In the genomic region with DNA sequence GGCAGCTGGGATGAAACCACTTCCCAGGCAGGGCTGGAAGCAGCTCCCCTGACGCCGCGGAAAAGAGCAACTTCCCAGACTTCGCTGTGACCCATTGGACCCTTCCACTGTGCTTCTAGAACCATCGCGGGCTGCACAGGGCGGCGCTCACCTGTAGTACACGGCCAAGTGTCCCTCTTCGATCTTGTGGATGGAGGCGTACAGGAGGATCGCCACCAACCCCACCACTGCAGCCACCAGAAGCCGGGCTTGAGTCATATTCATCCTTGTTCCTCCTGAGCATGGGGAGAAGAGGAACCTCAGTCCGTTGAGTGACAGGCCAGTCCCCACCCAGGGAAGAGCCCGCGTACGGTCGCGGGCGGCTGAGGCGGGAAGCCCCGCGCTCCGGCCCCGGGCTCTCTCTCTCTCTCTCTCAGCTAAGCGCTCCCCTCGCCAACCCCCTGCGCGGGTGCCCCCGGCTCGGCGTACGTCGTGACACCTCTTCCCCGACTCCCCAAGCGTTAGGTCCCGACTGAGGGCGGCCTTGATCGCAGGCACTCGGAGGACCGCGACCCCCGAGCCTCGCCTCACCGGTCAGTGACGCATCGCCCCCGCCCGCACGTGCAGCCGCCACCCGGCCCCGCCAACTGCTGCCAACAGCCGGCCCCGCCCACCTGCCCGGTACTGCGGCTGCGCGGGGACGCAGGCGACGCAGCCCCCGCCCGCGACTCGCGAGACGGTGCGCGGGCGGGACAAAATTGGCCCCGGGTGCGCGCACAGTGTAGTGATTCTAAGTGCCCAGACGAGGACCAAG, we compare ENCODE assay signal across 8 mouse cellular contexts. TPM values are rescaled to one million over a fixed set of nuclear protein-coding genes. Genes with fewer than 3 reads are reported as not detected.
A peak's percentile ranks its signal among the peaks of the same experiment; 100 is the strongest.
DNase-seq lines count a peak whose midpoint lies in the region; ATAC-seq and TF ChIP-seq lines count a peak whose summit lies in the region.

A gene (minus strand): TSS at position 665 of the 793 bp plus-strand sequence.

- peak within 1 kb of the TSS; percentile 99 for H3K4me2 ChIP-seq in forebrain, embryonic 11.5 days (ENCODE audit: low read depth, low read length, severe bottlenecking)
- peak within 1 kb of the TSS; percentile 91 for H3K4me2 ChIP-seq in heart, embryonic 16.5 days (ENCODE audit: low read depth, low read length)
- peak within 1 kb of the TSS; percentile 78 for H3K4me2 ChIP-seq in liver, embryonic 14.5 days (ENCODE audit: low read depth)
- peak within 1 kb of the TSS; percentile 87 for H3K4me2 ChIP-seq in stomach, embryonic 15.5 days

- peaks cover 12% of the 10 kb centered on the region for H3K27me3 ChIP-seq in E14TG2a.4 (ENCODE audit: insufficient read depth, low read length)
- H3K27me3 ChIP-seq in forebrain, embryonic 11.5 days (ENCODE audit: control insufficient read depth, insufficient read depth, low read length), result no peaks in the 10 kb centered on the region
- no peaks in the 10 kb centered on the region for H3K27me3 ChIP-seq in heart, embryonic 16.5 days (ENCODE audit: control insufficient read depth, insufficient read depth, low read length)
- no peaks in the 10 kb centered on the region for H3K27me3 ChIP-seq in liver, embryonic 14.5 days (ENCODE audit: control insufficient read depth, insufficient read depth, low read length)
- H3K27me3 ChIP-seq in stomach, embryonic 15.5 days (replicated peaks), result no peaks in the 10 kb centered on the region

- peak within 1 kb of the TSS; percentile 91 for H3K4me3 ChIP-seq in E14TG2a.4 (replicated peaks; ENCODE audit: low read length)
- H3K4me3 ChIP-seq in forebrain, embryonic 11.5 days (ENCODE audit: low read depth, low read length), result peak within 1 kb of the TSS; percentile 65
- H3K4me3 ChIP-seq in heart, embryonic 16.5 days (ENCODE audit: low read length), result peak within 1 kb of the TSS; percentile 88
- H3K4me3 ChIP-seq in liver, embryonic 14.5 days (ENCODE audit: insufficient read depth in 1 of 2, low read depth in 2 of 2, low read length in 2 of 2), result peak within 1 kb of the TSS; percentile 58 to 66
- H3K4me3 ChIP-seq in stomach, embryonic 15.5 days (replicated peaks), result peak within 1 kb of the TSS; percentile 82

- under 1% methylated on average over 67 of the region's 75 CpGs for WGBS in forebrain, embryonic 11.5 days
- WGBS in heart, embryonic 16.5 days, result under 1% methylated on average over 75 of the region's 75 CpGs
- 1% methylated on average over 75 of the region's 75 CpGs for WGBS in liver, embryonic 14.5 days (ENCODE audit: insufficient replicate concordance)
- WGBS in stomach, embryonic 15.5 days, result under 1% methylated on average over 75 of the region's 75 CpGs

- H3K36me3 ChIP-seq in E14TG2a.4 (ENCODE audit: insufficient read depth, low read length), result peaks cover 32% of the 10 kb centered on the region
- H3K36me3 ChIP-seq in forebrain, embryonic 11.5 days (ENCODE audit: control insufficient read depth, insufficient read depth, low read length), result no peaks in the 10 kb centered on the region
- peaks cover 8% of the 10 kb centered on the region for H3K36me3 ChIP-seq in heart, embryonic 16.5 days (ENCODE audit: control insufficient read depth, insufficient read depth)
- H3K36me3 ChIP-seq in liver, embryonic 14.5 days (replicated peaks; ENCODE audit: control insufficient read depth, insufficient read depth, low read depth), result no peaks in the 10 kb centered on the region; the same call in 1 of the 2 replicates
- peaks cover 6% of the 10 kb centered on the region; the same call in 1 of the 2 replicates for H3K36me3 ChIP-seq in stomach, embryonic 15.5 days

- H3K9me3 ChIP-seq in E14TG2a.4 (ENCODE audit: low read length), result no peaks in the 10 kb centered on the region
- H3K9me3 ChIP-seq in forebrain, embryonic 11.5 days (ENCODE audit: control insufficient read depth, low read length), result no peaks in the 10 kb centered on the region
- H3K9me3 ChIP-seq in heart, embryonic 16.5 days (replicated peaks; ENCODE audit: control insufficient read depth, low read length), result no peaks in the 10 kb centered on the region
- H3K9me3 ChIP-seq in liver, embryonic 14.5 days (ENCODE audit: control insufficient read depth, low read length), result no peaks in the 10 kb centered on the region
- H3K9me3 ChIP-seq in stomach, embryonic 15.5 days, result no peaks in the 10 kb centered on the region

- TF ChIP-seq EP300 in liver, embryonic 14.5 days (IDR thresholded peaks at IDR 0.05; ENCODE audit: low read depth), result no peak

- H3K27ac ChIP-seq in forebrain, embryonic 11.5 days (ENCODE audit: low read depth, low read length), result no peak within 1 kb of the TSS
- H3K27ac ChIP-seq in heart, embryonic 16.5 days (ENCODE audit: low read length), result peak within 1 kb of the TSS; percentile 60
- H3K27ac ChIP-seq in liver, embryonic 14.5 days, result no peak within 1 kb of the TSS
- H3K27ac ChIP-seq in stomach, embryonic 15.5 days, result peak within 1 kb of the TSS; percentile 69

- peaks cover 29% of the 10 kb centered on the region for H3K4me1 ChIP-seq in E14TG2a.4 (replicated peaks; ENCODE audit: low read depth, low read length)
- no peaks in the 10 kb centered on the region; the same call in 1 of the 2 replicates for H3K4me1 ChIP-seq in forebrain, embryonic 11.5 days (replicated peaks; ENCODE audit: control insufficient read depth, insufficient read depth, low read length)
- peaks cover 8% of the 10 kb centered on the region for H3K4me1 ChIP-seq in heart, embryonic 16.5 days (ENCODE audit: control insufficient read depth, insufficient read depth, low read length)
- peaks cover 0 to 14% of the 10 kb centered on the region in 2 experiments; a peak in 3 of 4 replicates for H3K4me1 ChIP-seq in liver, embryonic 14.5 days (replicated peaks; ENCODE audit: control insufficient read depth in 2 of 2, insufficient read depth in 2 of 2, low read length in 1 of 2)
- peaks cover 8% of the 10 kb centered on the region for H3K4me1 ChIP-seq in stomach, embryonic 15.5 days

- no peak for TF ChIP-seq CTCF in E14TG2a.4 (conservative IDR thresholded peaks at IDR 0.05; ENCODE audit: low read length)
- TF ChIP-seq CTCF in liver, embryonic 14.5 days (IDR thresholded peaks at IDR 0.05; ENCODE audit: low read depth), result no peak

- DNase-seq in c-Kit-positive CD71-positive TER-119-negative erythroid progenitor cells, embryonic 14.5 days (ENCODE audit: low read depth), result peak; percentile 67
- peak; percentile 93 for DNase-seq in forebrain, embryonic 11.5 days (ENCODE audit: low spot score)
- peak; percentile 90 to 97 for DNase-seq in kidney, postnatal 36 days
- peak; percentile 55 to 66 (median 59) for DNase-seq in liver, embryonic 14.5 days (ENCODE audit: low read depth in 3 of 3, low spot score in 3 of 3)
- peak; percentile 89 for DNase-seq in neural tube, embryonic 10.5 days (ENCODE audit: extremely low spot score, low spot score)

- ATAC-seq in forebrain, embryonic 11.5 days (replicated peaks; ENCODE audit: low FRiP score), result peak; percentile 94
- peak; percentile 93 for ATAC-seq in heart, embryonic 16.5 days (replicated peaks; ENCODE audit: extremely low read depth, insufficient read depth, low FRiP score)
- peak; percentile 85 for ATAC-seq in liver, embryonic 14.5 days (ENCODE audit: insufficient read depth)
- peak; percentile 90 for ATAC-seq in stomach, embryonic 15.5 days (ENCODE audit: insufficient read depth, low FRiP score, low read depth)

- H3K9ac ChIP-seq in forebrain, embryonic 11.5 days (ENCODE audit: low read length), result peak within 1 kb of the TSS; percentile 76
- H3K9ac ChIP-seq in heart, embryonic 16.5 days (ENCODE audit: low read length), result peak within 1 kb of the TSS; percentile 81
- peak within 1 kb of the TSS; percentile 52 for H3K9ac ChIP-seq in liver, embryonic 14.5 days (replicated peaks)
- H3K9ac ChIP-seq in stomach, embryonic 15.5 days, result peak within 1 kb of the TSS; percentile 68

RNA-seq across cellular contexts. Expression of the gene that starts here (rescaled TPM):
- 18.6 and 19.6 TPM in 2 replicates for polyA plus RNA-seq in forebrain, embryonic 11.5 days (2014; fragmentation: Nextera tagmentation; extraction: Ambion mirVana)
- 16.1 and 16.3 TPM in 2 replicates for polyA plus RNA-seq in heart, embryonic 16.5 days (2015; fragmentation: Nextera tagmentation; extraction: Ambion mirVana)
- 7.1 and 11.4 TPM in 2 replicates for polyA plus RNA-seq in liver, embryonic 14.5 days (2012; rRNA removed)
- 13.0 and 13.4 TPM in 2 replicates for polyA plus RNA-seq in liver, embryonic 14.5 days (2014; fragmentation: Nextera tagmentation; extraction: Ambion mirVana)
- polyA plus RNA-seq in stomach, embryonic 15.5 days (2015; fragmentation: Nextera tagmentation; extraction: Ambion mirVana), result 40.8 and 46.0 TPM in 2 replicates

Comparison
In these comparisons a context has a peak if more than half of its experiments do, and no peak if none do; other contexts are left out.
1. H3K27ac ChIP-seq: peak in heart, embryonic 16.5 days (single experiment) and stomach, embryonic 15.5 days (single experiment); none in forebrain, embryonic 11.5 days (single experiment) and liver, embryonic 14.5 days (single experiment).
2. Peak in every context shown above with its lines, with median percentiles within 50 percentile points of each other: H3K4me3 ChIP-seq, DNase-seq, ATAC-seq, H3K4me2 ChIP-seq and H3K9ac ChIP-seq.